Mouse (Mus musculus) MEL (cell line): ENCODE results near the gene Dpy19l1. TPM values are rescaled to one million over a fixed set of nuclear protein-coding genes. Genes with fewer than 3 reads are reported as not detected.

Source experiments
- DNase-seq: peaks from one replicate; pipeline ENCODE4 v3.0.0; 2011; ENCODE audit warnings: low read depth, low spot score
- H3K27ac ChIP-seq: 2 replicates; pipeline ENCODE4 v1.5.1; 2012; ENCODE audit warnings: low read depth, mild to moderate bottlenecking, control low read depth, low read length, moderate library complexity; ENCODE audit not compliant: control insufficient read depth
- H3K27me3 ChIP-seq, 2 experiments: fragments of 150-350 bp in 1 of 2; sonication (generic) in 1 of 2; 2 replicates each; pipeline ENCODE4 v1.6.1; 2012; ENCODE audit warnings: low read length in 2 of 2, mild to moderate bottlenecking in 2 of 2, improper control_type of control experiment in 1 of 2, moderate library complexity in 1 of 2; ENCODE audit not compliant: insufficient read depth in 2 of 2, control insufficient read depth in 1 of 2
- H3K36me3 ChIP-seq, 2 experiments: 2 replicates each; pipeline ENCODE4 v1.6.1; 2012 to 2014; ENCODE audit warnings: low read length in 2 of 2, improper control_type of control experiment in 1 of 2, inconsistent platforms in 1 of 2, mild to moderate bottlenecking in 1 of 2; ENCODE audit not compliant: insufficient read depth in 2 of 2, control insufficient read depth in 1 of 2
- H3K4me1 ChIP-seq, 2 experiments: fragments of 150-350 bp in 1 of 2; sonication (generic) in 1 of 2; 2 replicates each; pipeline ENCODE4 v1.6.1; 2012; ENCODE audit warnings: low read length in 2 of 2, improper control_type of control experiment in 1 of 2, mild to moderate bottlenecking in 1 of 2; ENCODE audit not compliant: insufficient read depth in 2 of 2, control insufficient read depth in 1 of 2
- H3K4me3 ChIP-seq, 2 experiments: fragments of 150-350 bp in 1 of 2; sonication (generic) in 1 of 2; 2 replicates each; pipeline ENCODE4 v1.5.1; 2012; ENCODE audit warnings: low read depth in 2 of 2, low read length in 2 of 2, mild to moderate bottlenecking in 2 of 2, moderate library complexity in 2 of 2, control low read depth in 1 of 2, improper control_type of control experiment in 1 of 2; ENCODE audit not compliant: control insufficient read depth in 1 of 2, insufficient read depth in 1 of 2
- H3K79me2 ChIP-seq: 2 replicates; pipeline ENCODE4 v1.6.1; 2012; ENCODE audit warnings: mild to moderate bottlenecking, low read length, moderate library complexity; ENCODE audit not compliant: control insufficient read depth, poor library complexity, insufficient read depth
- H3K9ac ChIP-seq: 2 replicates; pipeline ENCODE4 v1.6.1; 2012; ENCODE audit warnings: low read depth, mild to moderate bottlenecking, control low read depth, low read length, moderate library complexity; ENCODE audit not compliant: control insufficient read depth, poor library complexity, severe bottlenecking
- H3K9me3 ChIP-seq: fragments of 150-350 bp; sonication (generic); replicated peaks from 2 replicates; pipeline ENCODE4 v1.6.1; 2012; ENCODE audit warnings: mild to moderate bottlenecking, low read length, improper control_type of control experiment, moderate library complexity; ENCODE audit not compliant: insufficient read depth
- BHLHE40 ChIP-seq: IDR thresholded peaks from 2 replicates; pipeline ENCODE4 v1.6.1; 2012; ENCODE audit warnings: low read depth, mild to moderate bottlenecking, inconsistent platforms, low read length, improper control_type of control experiment, borderline replicate concordance
- CHD1 ChIP-seq: IDR thresholded peaks from 2 replicates; pipeline ENCODE4 v1.6.1; 2012; ENCODE audit warnings: low read depth, mild to moderate bottlenecking, inconsistent platforms, low read length, improper control_type of control experiment
- CHD2 ChIP-seq: IDR thresholded peaks from 2 replicates; pipeline ENCODE4 v1.6.1; 2011; ENCODE audit warnings: low read length, improper control_type of control experiment
- CTCF ChIP-seq, 3 experiments: IDR thresholded peaks in 2 of 3; conservative IDR thresholded peaks in 1 of 3; 2 replicates each; pipeline ENCODE4 v1.5.1; 2011 to 2012; ENCODE audit warnings: low read length in 3 of 3, low read depth in 2 of 3, mild to moderate bottlenecking in 2 of 3, improper control_type of control experiment in 1 of 3, inconsistent platforms in 1 of 3, mixed read lengths in 1 of 3, moderate library complexity in 1 of 3; ENCODE audit not compliant: control insufficient read depth in 1 of 3, insufficient read depth in 1 of 3, poor library complexity in 1 of 3, severe bottlenecking in 1 of 3
- E2F4 ChIP-seq: IDR thresholded peaks from 2 replicates; pipeline ENCODE4 v1.6.1; 2011; ENCODE audit warnings: low read depth, low read length, improper control_type of control experiment, borderline replicate concordance
- ELF1 ChIP-seq: IDR thresholded peaks from 2 replicates; pipeline ENCODE4 v1.6.1; 2014; ENCODE audit warnings: low read depth, mild to moderate bottlenecking, inconsistent platforms, low read length, improper control_type of control experiment, moderate library complexity
- EP300 ChIP-seq, 2 experiments: IDR thresholded peaks; 2 replicates each; pipeline ENCODE4 v1.6.1; 2011; ENCODE audit warnings: improper control_type of control experiment in 2 of 2, low read length in 2 of 2, low read depth in 1 of 2, mild to moderate bottlenecking in 1 of 2
- ETS1 ChIP-seq: IDR thresholded peaks from 2 replicates; pipeline ENCODE4 v1.6.1; 2012; ENCODE audit warnings: low read depth, mild to moderate bottlenecking, inconsistent platforms, low read length, improper control_type of control experiment, moderate library complexity
- MAFK ChIP-seq: IDR thresholded peaks from 2 replicates; pipeline ENCODE4 v1.6.1; 2011; ENCODE audit warnings: low read depth, mild to moderate bottlenecking, low read length, improper control_type of control experiment, borderline replicate concordance
- MAZ ChIP-seq: IDR thresholded peaks from 2 replicates; pipeline ENCODE4 v1.6.1; 2012; ENCODE audit warnings: low read depth, mild to moderate bottlenecking, inconsistent platforms, low read length, improper control_type of control experiment
- MEF2A ChIP-seq: IDR thresholded peaks from 2 replicates; pipeline ENCODE4 v1.6.1; 2014; ENCODE audit warnings: low read depth, mild to moderate bottlenecking, inconsistent platforms, low read length, improper control_type of control experiment; ENCODE audit not compliant: poor library complexity, insufficient replicate concordance, severe bottlenecking; ENCODE audit errors: extremely low read depth
- MXI1 ChIP-seq: IDR thresholded peaks from 2 replicates; pipeline ENCODE4 v1.6.1; 2011; ENCODE audit warnings: mild to moderate bottlenecking, low read depth, low read length, improper control_type of control experiment
- MYB ChIP-seq: IDR thresholded peaks from 2 replicates; pipeline ENCODE4 v1.6.1; 2011; ENCODE audit warnings: mild to moderate bottlenecking, low read depth, low read length, improper control_type of control experiment
- NRF1 ChIP-seq: IDR thresholded peaks from 2 replicates; pipeline ENCODE4 v1.6.1; 2014; ENCODE audit warnings: low read depth, mild to moderate bottlenecking, inconsistent platforms, low read length, improper control_type of control experiment, moderate library complexity; ENCODE audit not compliant: poor library complexity, insufficient read depth, severe bottlenecking
- POLR2A ChIP-seq, 2 experiments: IDR thresholded peaks; 2 replicates each; pipeline ENCODE4 v1.6.1; 2011 to 2012; ENCODE audit warnings: low read length in 2 of 2, mild to moderate bottlenecking in 2 of 2, control low read depth in 1 of 2, improper control_type of control experiment in 1 of 2, low read depth in 1 of 2, moderate library complexity in 1 of 2; ENCODE audit not compliant: control insufficient read depth in 1 of 2, insufficient read depth in 1 of 2, poor library complexity in 1 of 2
- POLR2AphosphoS2 ChIP-seq: IDR thresholded peaks from 2 replicates; pipeline ENCODE4 v1.6.1; 2011; ENCODE audit warnings: low read length, improper control_type of control experiment
- POLR2AphosphoS5 ChIP-seq: IDR thresholded peaks from 2 replicates; pipeline ENCODE4 v1.6.1; 2012; ENCODE audit warnings: low read depth, borderline replicate concordance, mild to moderate bottlenecking, inconsistent platforms, low read length, moderate library complexity, mixed read lengths
- RAD21 ChIP-seq: IDR thresholded peaks from 2 replicates; pipeline ENCODE4 v1.6.1; 2011; ENCODE audit warnings: mild to moderate bottlenecking, low read depth, low read length, improper control_type of control experiment
- SIN3A ChIP-seq: IDR thresholded peaks from 2 replicates; pipeline ENCODE4 v1.6.1; 2012; ENCODE audit warnings: low read length, improper control_type of control experiment, inconsistent platforms
- TBP ChIP-seq: IDR thresholded peaks from 2 replicates; pipeline ENCODE4 v1.8.0; 2011; ENCODE audit warnings: low read depth, low read length, improper control_type of control experiment
- TCF12 ChIP-seq: IDR thresholded peaks from 2 replicates; pipeline ENCODE4 v1.6.1; 2014; ENCODE audit warnings: low read depth, mild to moderate bottlenecking, inconsistent platforms, low read length, improper control_type of control experiment, moderate library complexity
- USF1 ChIP-seq: IDR thresholded peaks from 2 replicates; pipeline ENCODE4 v1.6.1; 2014; ENCODE audit warnings: low read depth, mild to moderate bottlenecking, inconsistent platforms, low read length, improper control_type of control experiment, moderate library complexity
- USF2 ChIP-seq, 2 experiments: IDR thresholded peaks; 2 replicates each; pipeline ENCODE4 v1.6.1; 2011 to 2012; ENCODE audit warnings: improper control_type of control experiment in 2 of 2, low read length in 2 of 2, borderline replicate concordance in 1 of 2, inconsistent platforms in 1 of 2, low read depth in 1 of 2, mild to moderate bottlenecking in 1 of 2; ENCODE audit not compliant: insufficient read depth in 1 of 2
- ZMIZ1 ChIP-seq: IDR thresholded peaks from 2 replicates; pipeline ENCODE4 v1.6.1; 2012; ENCODE audit warnings: low read depth, mild to moderate bottlenecking, inconsistent platforms, low read length, improper control_type of control experiment, moderate library complexity
- ZNF384 ChIP-seq: IDR thresholded peaks from 2 replicates; pipeline ENCODE4 v1.6.1; 2012; ENCODE audit warnings: low read depth, mild to moderate bottlenecking, inconsistent platforms, low read length, improper control_type of control experiment
- polyA plus RNA-seq, 2 experiments: library from polyadenylated mRNA; stranded (reverse) in 1 of 2; unstranded in 1 of 2; fragments of >175 nt in 1 of 2; fragments of >200 nt in 1 of 2; gene quantifications; 2 replicates each; pipeline versions ENCODE4 v1.2.1 to v1.2.4; 2012; ENCODE audit warnings: low replicate concordance in 2 of 2, low read depth in 1 of 2; ENCODE audit not compliant: insufficient read length in 2 of 2, insufficient read depth in 1 of 2, missing spikeins in 1 of 2
- total RNA-seq: library from RNA; depleted of rRNA; stranded (reverse); fragments of 300-350 nt; gene quantifications from 2 replicates; pipeline ENCODE4 v1.2.3, GENCODE M21; 2012

Dpy19l1 gene
- total and polyA plus RNA-seq, 3 experiments, result 26.9 to 71.6 (median 35.3) TPM

DNA sequence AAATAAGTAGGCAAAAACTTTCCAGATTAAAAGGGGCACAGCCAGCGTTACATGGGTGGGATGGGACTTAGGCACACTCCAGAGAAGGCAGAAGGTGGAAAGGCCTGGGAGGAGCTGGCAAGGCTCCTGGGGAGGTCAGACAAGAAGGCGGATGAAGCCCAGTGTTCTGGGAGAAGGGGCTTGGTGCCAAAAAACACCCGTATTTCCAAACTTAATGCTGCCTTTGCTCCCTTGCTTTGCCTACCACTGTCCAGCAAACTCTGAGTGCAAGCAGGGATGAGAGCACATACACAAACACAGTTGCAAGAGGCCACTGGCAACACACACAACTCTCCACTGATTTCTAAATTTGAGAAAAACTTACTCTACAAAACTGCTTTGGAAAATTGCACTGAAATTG, 81.7 kb downstream of the Dpy19l1 start:
- Histone ChIP-seq H3K27ac (no peak overlapping the region), H3K79me2 (no peaks in the 10 kb centered on the region), H3K4me3 (no peak overlapping the region), H3K4me1 (peaks cover 3 to 5% of the 10 kb centered on the region in 2 experiments), H3K9me3 (no peaks in the 10 kb centered on the region), H3K27me3 (no peaks in the 10 kb centered on the region), H3K9ac (no peak overlapping the region), H3K36me3 (peaks cover 0 to 3% of the 10 kb centered on the region in 2 experiments; a peak in 2 of 4 replicates)
- no peak for DNase-seq
- TF ChIP-seq E2F4 (no peak), BHLHE40 (no peak), POLR2A (IDR thresholded peaks at IDR 0.05; ENCODE audit: control insufficient read depth in 1 of 2, insufficient read depth in 1 of 2, low read depth in 1 of 2, low read length in 2 of 2, poor library complexity in 1 of 2) (no peak), USF1 (no peak), ZMIZ1 (no peak), POLR2AphosphoS5 (no peak), CHD2 (no peak), CHD1 (no peak), MAZ (no peak), TBP (no peak), SIN3A (no peak), NRF1 (no peak), MEF2A (no peak), MXI1 (no peak), TCF12 (no peak)

GRCm38 (mm10) chr9:24420144-24420543, 82.8 kb downstream of the Dpy19l1 start:
- H3K79me2 ChIP-seq, result no peaks in the 10 kb centered on the region
- no peak for TF ChIP-seq RAD21
- no peak for TF ChIP-seq ETS1
- no peak for TF ChIP-seq CTCF (IDR thresholded peaks at IDR 0.05 in 2 of 3, conservative IDR thresholded peaks at IDR 0.05 in 1 of 3; ENCODE audit: control insufficient read depth in 1 of 3, insufficient read depth in 1 of 3, low read depth in 2 of 3, low read length in 3 of 3, poor library complexity in 1 of 3, severe bottlenecking in 1 of 3)
- TF ChIP-seq ZMIZ1, result no peak
- TF ChIP-seq EP300 (IDR thresholded peaks at IDR 0.05; ENCODE audit: low read depth in 1 of 2, low read length in 2 of 2), result no peak
- no peak for TF ChIP-seq USF2 (IDR thresholded peaks at IDR 0.05; ENCODE audit: borderline replicate concordance in 1 of 2, insufficient read depth in 1 of 2, low read depth in 1 of 2, low read length in 2 of 2)
- TF ChIP-seq ZNF384, result no peak
- TF ChIP-seq POLR2A (IDR thresholded peaks at IDR 0.05; ENCODE audit: control insufficient read depth in 1 of 2, insufficient read depth in 1 of 2, low read depth in 1 of 2, low read length in 2 of 2, poor library complexity in 1 of 2), result no peak
- TF ChIP-seq MAFK, result no peak
- TF ChIP-seq BHLHE40, result no peak
- TF ChIP-seq ELF1, result no peak
- TF ChIP-seq POLR2AphosphoS2, result no peak
- TF ChIP-seq MAZ, result no peak
- no peak for TF ChIP-seq MYB
- TF ChIP-seq USF1, result no peak
- TF ChIP-seq MXI1, result no peak
- no peaks in the 10 kb centered on the region for H3K27me3 ChIP-seq
- H3K4me1 ChIP-seq, result peaks cover 3 to 5% of the 10 kb centered on the region in 2 experiments
- no peak for DNase-seq
- H3K9me3 ChIP-seq, result no peaks in the 10 kb centered on the region
- H3K9ac ChIP-seq, result no peak overlapping the region
- H3K27ac ChIP-seq, result no peak overlapping the region
- no peak overlapping the region for H3K4me3 ChIP-seq
- peaks cover 0 to 3% of the 10 kb centered on the region in 2 experiments; a peak in 2 of 4 replicates for H3K36me3 ChIP-seq
